Mouse (Mus musculus): ENCODE results near the gene Rln1.

GRCm38 (mm10) chr19:29350991-29351390 lies 16.5 kb upstream of the Rln1 start:
- TF ChIP-seq CTCF (IDR thresholded peaks at IDR 0.05; ENCODE audit: low read depth): no peak
- TF ChIP-seq EP300 (IDR thresholded peaks at IDR 0.05; ENCODE audit: low read depth): no peak

All from liver, postnatal 0 days (tissue).